Mouse (Mus musculus) MEL (cell line): ENCODE measurements around the gene Pip5k1b. TPM values are rescaled to one million over a fixed set of nuclear protein-coding genes. Genes with fewer than 3 reads are reported as not detected.

Source experiments
- DNase-seq: peaks from one replicate; pipeline ENCODE4 v3.0.0; 2011; ENCODE audit warnings: low read depth, low spot score
- H3K27ac ChIP-seq: 2 replicates; pipeline ENCODE4 v1.5.1; 2012; ENCODE audit warnings: low read depth, mild to moderate bottlenecking, control low read depth, low read length, moderate library complexity; ENCODE audit not compliant: control insufficient read depth
- H3K27me3 ChIP-seq, 2 experiments: fragments of 150-350 bp in 1 of 2; sonication (generic) in 1 of 2; 2 replicates each; pipeline ENCODE4 v1.6.1; 2012; ENCODE audit warnings: low read length in 2 of 2, mild to moderate bottlenecking in 2 of 2, improper control_type of control experiment in 1 of 2, moderate library complexity in 1 of 2; ENCODE audit not compliant: insufficient read depth in 2 of 2, control insufficient read depth in 1 of 2
- H3K36me3 ChIP-seq, 2 experiments: 2 replicates each; pipeline ENCODE4 v1.6.1; 2012 to 2014; ENCODE audit warnings: low read length in 2 of 2, improper control_type of control experiment in 1 of 2, inconsistent platforms in 1 of 2, mild to moderate bottlenecking in 1 of 2; ENCODE audit not compliant: insufficient read depth in 2 of 2, control insufficient read depth in 1 of 2
- H3K4me1 ChIP-seq, 2 experiments: fragments of 150-350 bp in 1 of 2; sonication (generic) in 1 of 2; 2 replicates each; pipeline ENCODE4 v1.6.1; 2012; ENCODE audit warnings: low read length in 2 of 2, improper control_type of control experiment in 1 of 2, mild to moderate bottlenecking in 1 of 2; ENCODE audit not compliant: insufficient read depth in 2 of 2, control insufficient read depth in 1 of 2
- H3K4me3 ChIP-seq, 2 experiments: fragments of 150-350 bp in 1 of 2; sonication (generic) in 1 of 2; 2 replicates each; pipeline ENCODE4 v1.5.1; 2012; ENCODE audit warnings: low read depth in 2 of 2, low read length in 2 of 2, mild to moderate bottlenecking in 2 of 2, moderate library complexity in 2 of 2, control low read depth in 1 of 2, improper control_type of control experiment in 1 of 2; ENCODE audit not compliant: control insufficient read depth in 1 of 2, insufficient read depth in 1 of 2
- H3K79me2 ChIP-seq: 2 replicates; pipeline ENCODE4 v1.6.1; 2012; ENCODE audit warnings: mild to moderate bottlenecking, low read length, moderate library complexity; ENCODE audit not compliant: control insufficient read depth, poor library complexity, insufficient read depth
- H3K9ac ChIP-seq: 2 replicates; pipeline ENCODE4 v1.6.1; 2012; ENCODE audit warnings: low read depth, mild to moderate bottlenecking, control low read depth, low read length, moderate library complexity; ENCODE audit not compliant: control insufficient read depth, poor library complexity, severe bottlenecking
- H3K9me3 ChIP-seq: fragments of 150-350 bp; sonication (generic); replicated peaks from 2 replicates; pipeline ENCODE4 v1.6.1; 2012; ENCODE audit warnings: mild to moderate bottlenecking, low read length, improper control_type of control experiment, moderate library complexity; ENCODE audit not compliant: insufficient read depth
- CHD2 ChIP-seq: IDR thresholded peaks from 2 replicates; pipeline ENCODE4 v1.6.1; 2011; ENCODE audit warnings: low read length, improper control_type of control experiment
- E2F4 ChIP-seq: IDR thresholded peaks from 2 replicates; pipeline ENCODE4 v1.6.1; 2011; ENCODE audit warnings: low read depth, low read length, improper control_type of control experiment, borderline replicate concordance
- ELF1 ChIP-seq: IDR thresholded peaks from 2 replicates; pipeline ENCODE4 v1.6.1; 2014; ENCODE audit warnings: low read depth, mild to moderate bottlenecking, inconsistent platforms, low read length, improper control_type of control experiment, moderate library complexity
- EP300 ChIP-seq, 2 experiments: IDR thresholded peaks; 2 replicates each; pipeline ENCODE4 v1.6.1; 2011; ENCODE audit warnings: improper control_type of control experiment in 2 of 2, low read length in 2 of 2, low read depth in 1 of 2, mild to moderate bottlenecking in 1 of 2
- GATA1 ChIP-seq: IDR thresholded peaks from 2 replicates; pipeline ENCODE4 v1.6.1; 2011; ENCODE audit warnings: low read depth, low read length, improper control_type of control experiment
- MAZ ChIP-seq: IDR thresholded peaks from 2 replicates; pipeline ENCODE4 v1.6.1; 2012; ENCODE audit warnings: low read depth, mild to moderate bottlenecking, inconsistent platforms, low read length, improper control_type of control experiment
- MEF2A ChIP-seq: IDR thresholded peaks from 2 replicates; pipeline ENCODE4 v1.6.1; 2014; ENCODE audit warnings: low read depth, mild to moderate bottlenecking, inconsistent platforms, low read length, improper control_type of control experiment; ENCODE audit not compliant: poor library complexity, insufficient replicate concordance, severe bottlenecking; ENCODE audit errors: extremely low read depth
- MYB ChIP-seq: IDR thresholded peaks from 2 replicates; pipeline ENCODE4 v1.6.1; 2011; ENCODE audit warnings: mild to moderate bottlenecking, low read depth, low read length, improper control_type of control experiment
- NELFE ChIP-seq: IDR thresholded peaks from 2 replicates; pipeline ENCODE4 v1.6.1; 2011; ENCODE audit warnings: low read depth, low read length, improper control_type of control experiment
- SIN3A ChIP-seq: IDR thresholded peaks from 2 replicates; pipeline ENCODE4 v1.6.1; 2012; ENCODE audit warnings: low read length, improper control_type of control experiment, inconsistent platforms
- TCF12 ChIP-seq: IDR thresholded peaks from 2 replicates; pipeline ENCODE4 v1.6.1; 2014; ENCODE audit warnings: low read depth, mild to moderate bottlenecking, inconsistent platforms, low read length, improper control_type of control experiment, moderate library complexity
- UBTF ChIP-seq: IDR thresholded peaks from 2 replicates; pipeline ENCODE4 v1.6.1; 2012; ENCODE audit warnings: low read depth, mild to moderate bottlenecking, inconsistent platforms, low read length, improper control_type of control experiment, moderate library complexity, borderline replicate concordance; ENCODE audit not compliant: insufficient read depth
- USF1 ChIP-seq: IDR thresholded peaks from 2 replicates; pipeline ENCODE4 v1.6.1; 2014; ENCODE audit warnings: low read depth, mild to moderate bottlenecking, inconsistent platforms, low read length, improper control_type of control experiment, moderate library complexity
- USF2 ChIP-seq, 2 experiments: IDR thresholded peaks; 2 replicates each; pipeline ENCODE4 v1.6.1; 2011 to 2012; ENCODE audit warnings: improper control_type of control experiment in 2 of 2, low read length in 2 of 2, borderline replicate concordance in 1 of 2, inconsistent platforms in 1 of 2, low read depth in 1 of 2, mild to moderate bottlenecking in 1 of 2; ENCODE audit not compliant: insufficient read depth in 1 of 2
- ZNF384 ChIP-seq: IDR thresholded peaks from 2 replicates; pipeline ENCODE4 v1.6.1; 2012; ENCODE audit warnings: low read depth, mild to moderate bottlenecking, inconsistent platforms, low read length, improper control_type of control experiment
- polyA plus RNA-seq, 2 experiments: library from polyadenylated mRNA; stranded (reverse) in 1 of 2; unstranded in 1 of 2; fragments of >175 nt in 1 of 2; fragments of >200 nt in 1 of 2; gene quantifications; 2 replicates each; pipeline versions ENCODE4 v1.2.1 to v1.2.4; 2012; ENCODE audit warnings: low replicate concordance in 2 of 2, low read depth in 1 of 2; ENCODE audit not compliant: insufficient read length in 2 of 2, insufficient read depth in 1 of 2, missing spikeins in 1 of 2
- total RNA-seq: library from RNA; depleted of rRNA; stranded (reverse); fragments of 300-350 nt; gene quantifications from 2 replicates; pipeline ENCODE4 v1.2.3, GENCODE M21; 2012

Gene Pip5k1b
- total and polyA plus RNA-seq, 3 experiments = 3.4 to 10.0 TPM; not detected in 1

DNA sequence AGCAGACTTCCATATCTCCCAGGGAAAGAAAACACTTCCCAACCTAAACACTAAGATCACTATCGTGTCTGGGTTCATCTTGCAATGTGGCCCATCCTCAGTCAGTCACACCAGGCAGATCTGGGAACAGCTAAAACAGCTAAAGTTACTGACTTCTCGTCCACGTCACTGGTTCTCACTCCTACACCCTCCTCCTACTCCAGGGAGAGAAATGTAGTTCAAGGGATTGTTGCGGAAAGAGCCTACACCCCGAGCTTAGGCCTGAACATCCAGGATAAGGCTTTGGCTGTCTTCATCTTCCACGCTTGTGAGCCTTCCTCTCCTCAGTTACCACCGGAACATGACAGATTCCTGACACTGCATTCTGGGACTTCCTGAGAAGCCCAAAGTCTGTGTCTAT is 43.7 kb downstream of the Pip5k1b start:
- no peaks in the 10 kb centered on the region for H3K27me3 ChIP-seq
- no peak overlapping the region for H3K9ac ChIP-seq
- H3K36me3 ChIP-seq = peaks cover 0 to 16% of the 10 kb centered on the region in 2 experiments; a peak in 2 of 4 replicates
- no peaks in the 10 kb centered on the region for H3K79me2 ChIP-seq
- TF ChIP-seq SIN3A (no peak), ZNF384 (no peak), ELF1 (no peak), CHD2 (no peak), USF1 (no peak), E2F4 (no peak), UBTF (no peak), MYB (no peak), GATA1 (no peak), USF2 (IDR thresholded peaks at IDR 0.05; ENCODE audit: borderline replicate concordance in 1 of 2, insufficient read depth in 1 of 2, low read depth in 1 of 2, low read length in 2 of 2) (no peak), MAZ (no peak), MEF2A (no peak), TCF12 (no peak)
- peaks cover 7 to 23% of the 10 kb centered on the region in 2 experiments for H3K4me1 ChIP-seq
- no peak overlapping the region for H3K27ac ChIP-seq
- H3K9me3 ChIP-seq = no peaks in the 10 kb centered on the region
- DNase-seq = no peak
- no peak overlapping the region for H3K4me3 ChIP-seq

DNA sequence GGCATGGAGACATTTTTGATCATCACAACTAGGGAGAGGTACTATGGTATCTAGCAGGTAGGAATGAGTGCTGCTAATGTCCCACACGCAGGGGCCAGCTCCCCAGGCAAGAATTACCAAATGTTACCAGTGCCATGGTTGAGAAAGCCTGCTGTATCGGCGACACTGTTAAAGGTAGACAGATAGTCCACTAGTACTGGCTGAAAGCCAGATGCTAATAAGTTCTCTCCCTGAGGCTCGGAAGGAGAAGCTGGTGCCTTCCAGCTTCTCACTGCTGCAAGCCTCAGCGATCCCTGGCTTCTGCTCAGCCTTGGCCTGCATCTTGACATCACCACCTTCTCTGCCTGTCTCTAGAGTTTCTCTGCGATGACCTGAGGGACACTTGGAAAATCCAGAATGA is 46.3 kb downstream of the Pip5k1b start:
- peak; percentile 60 for DNase-seq
- Histone ChIP-seq H3K79me2 (no peaks in the 10 kb centered on the region), H3K36me3 (peaks cover 0 to 15% of the 10 kb centered on the region in 2 experiments; a peak in 2 of 4 replicates), H3K27ac (no peak overlapping the region), H3K27me3 (no peaks in the 10 kb centered on the region), H3K4me1 (peaks cover 7 to 22% of the 10 kb centered on the region in 2 experiments), H3K9ac (no peak overlapping the region), H3K4me3 (peak overlapping the region in 1 of 2 experiments; percentile 15; a peak in 1 of 4 replicates), H3K9me3 (no peaks in the 10 kb centered on the region)
- TF ChIP-seq EP300 (IDR thresholded peaks at IDR 0.05; ENCODE audit: low read depth in 1 of 2, low read length in 2 of 2) (peak in 1 of 2 experiments; percentile 13; a peak in 1 of 4 replicates), GATA1 (0 out of 2 replicates have a peak, but pooled peaks have one; percentile 17), NELFE (no peak)
